Mouse (Mus musculus) ES-Bruce4 (cell line): ENCODE measurements around the gene Gucy2f.
"Not testable (repeated sequence)": the region's sequence is repeated elsewhere in the genome, so short reads cannot be mapped to it uniquely, and the experiment has no call there.

Source experiments
- CTCF ChIP-seq: IDR thresholded peaks from one replicate; pipeline ENCODE4 v1.8.1; 2011; ENCODE audit warnings: low read depth, low read length
- EP300 ChIP-seq: IDR thresholded peaks from 2 replicates; pipeline ENCODE4 v1.6.1; 2011; ENCODE audit warnings: low read depth, low read length; ENCODE audit not compliant: insufficient read depth
- POLR2A ChIP-seq: IDR thresholded peaks from one replicate; pipeline ENCODE4 v1.8.1; 2011; ENCODE audit warnings: low read length; ENCODE audit not compliant: insufficient read depth

GRCm38 (mm10) chrX:142236146-142236545, 39.4 kb upstream of the Gucy2f start:
- not testable (repeated sequence) for TF ChIP-seq CTCF, POLR2A, EP300
